Mouse (Mus musculus): ENCODE measurements around the gene Nfx1.

GRCm38 (mm10) chr4:41015798-41016197 is 45.1 kb downstream of the Nfx1 start:
- no peak for TF ChIP-seq EP300 (IDR thresholded peaks at IDR 0.05)
- no peak for TF ChIP-seq CTCF (IDR thresholded peaks at IDR 0.05)
